Mouse (Mus musculus) intestine, postnatal 0 days (tissue): ENCODE results near the gene Racgap1. TPM values are rescaled to one million over a fixed set of nuclear protein-coding genes. Genes with fewer than 3 reads are reported as not detected.

ENCODE experiments used
- ATAC-seq: fragments of 200-750 bp; cut with Nextera tagmentation; 2 replicates; pipeline ENCODE4 v1.8.0; 2017; ENCODE audit warnings: mild to moderate bottlenecking, moderate TSS enrichment, moderate library complexity
- H3K27ac ChIP-seq: fragments of 300-500 bp; sonication (generic); 2 replicates; pipeline ENCODE4 v1.5.1; 2014; ENCODE audit warnings: mild to moderate bottlenecking, low read depth, low read length, moderate library complexity
- H3K27me3 ChIP-seq: fragments of 300-500 bp; sonication (generic); replicated peaks from 2 replicates; pipeline ENCODE4 v1.6.1; 2014; ENCODE audit warnings: low read length, mixed read lengths; ENCODE audit not compliant: control insufficient read depth, insufficient read depth
- H3K36me3 ChIP-seq: fragments of 300-500 bp; sonication (generic); 2 replicates; pipeline ENCODE4 v1.6.1; 2014; ENCODE audit warnings: mild to moderate bottlenecking, moderate library complexity; ENCODE audit not compliant: control insufficient read depth, insufficient read depth
- H3K4me1 ChIP-seq: fragments of 300-500 bp; sonication (generic); replicated peaks from 2 replicates; pipeline ENCODE4 v1.6.1; 2014; ENCODE audit warnings: antibody characterized with exemption, low read length, mixed read lengths; ENCODE audit not compliant: control insufficient read depth, insufficient read depth
- H3K4me2 ChIP-seq: fragments of 300-500 bp; sonication (generic); replicated peaks from 2 replicates; pipeline ENCODE4 v1.6.1; 2014; ENCODE audit warnings: low read depth, mild to moderate bottlenecking, moderate library complexity
- H3K4me3 ChIP-seq: fragments of 300-500 bp; sonication (generic); 2 replicates; pipeline ENCODE4 v1.5.1; 2014; ENCODE audit warnings: low read depth, low read length
- H3K9ac ChIP-seq: fragments of 300-500 bp; sonication (generic); 2 replicates; pipeline ENCODE4 v1.6.1; 2014; ENCODE audit warnings: mild to moderate bottlenecking, low read depth, low read length
- H3K9me3 ChIP-seq: fragments of 300-500 bp; sonication (generic); 2 replicates; pipeline ENCODE4 v1.6.1; 2016; ENCODE audit warnings: mixed run types; ENCODE audit not compliant: control insufficient read depth
- CTCF ChIP-seq: sonication (generic); IDR thresholded peaks from 2 replicates; pipeline ENCODE4 v1.5.1; 2016; ENCODE audit warnings: low read depth, mild to moderate bottlenecking, control low read depth, antibody characterized with exemption, moderate library complexity
- WGBS: fragments of 180-500 bp; shearing (Covaris S2); extraction: QIAGEN DNeasy Blood & Tissue Kit; methylation state at CpG from one replicate; pipeline ENCODE4 v1.1.7; 2014; 5-methylcytosine and 5-hydroxymethylcytosine counted together
- polyA plus RNA-seq: library from polyadenylated mRNA; unstranded; fragments of >200 nt; fragmentation: Nextera tagmentation; extraction: Ambion mirVana; gene quantifications from 2 replicates; pipeline ENCODE4 v1.2.1, GENCODE M21; 2015

Gene Racgap1
- polyA plus RNA-seq, 1 experiment from 2014 or later = 25.7 TPM

DNA sequence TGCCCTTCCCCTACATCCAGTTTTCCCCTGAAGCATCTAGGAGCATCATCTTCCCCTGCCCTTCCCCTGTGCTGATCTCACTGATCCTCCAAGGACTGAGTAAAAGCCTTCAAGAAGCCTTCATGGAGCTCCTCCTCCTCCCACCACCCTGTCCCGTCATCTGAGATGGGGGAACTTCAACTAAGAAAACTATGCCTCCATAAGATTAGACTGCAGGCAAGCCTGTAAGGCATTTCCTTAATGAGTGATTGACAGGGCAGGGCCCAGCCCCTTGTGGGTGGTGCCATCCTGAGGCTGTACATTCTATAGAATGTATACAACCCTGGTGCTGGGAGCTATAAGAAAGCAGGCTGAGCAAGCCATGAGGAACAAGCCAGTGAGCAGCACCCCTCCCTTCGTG lies 7.0 kb upstream of the Racgap1 start:
- no peak for ATAC-seq
- H3K36me3 ChIP-seq = no peaks in the 10 kb centered on the region
- H3K27ac ChIP-seq = no peak overlapping the region
- H3K4me2 ChIP-seq = no peak overlapping the region
- H3K27me3 ChIP-seq = peaks cover 4% of the 10 kb centered on the region; the same call in 1 of the 2 replicates
- no peaks in the 10 kb centered on the region for H3K9me3 ChIP-seq
- no peaks in the 10 kb centered on the region for H3K4me1 ChIP-seq
- H3K9ac ChIP-seq = no peak overlapping the region
- no peak for TF ChIP-seq CTCF
- WGBS = 63% methylated on average over 2 of the region's 2 CpGs
- no peak overlapping the region for H3K4me3 ChIP-seq

DNA sequence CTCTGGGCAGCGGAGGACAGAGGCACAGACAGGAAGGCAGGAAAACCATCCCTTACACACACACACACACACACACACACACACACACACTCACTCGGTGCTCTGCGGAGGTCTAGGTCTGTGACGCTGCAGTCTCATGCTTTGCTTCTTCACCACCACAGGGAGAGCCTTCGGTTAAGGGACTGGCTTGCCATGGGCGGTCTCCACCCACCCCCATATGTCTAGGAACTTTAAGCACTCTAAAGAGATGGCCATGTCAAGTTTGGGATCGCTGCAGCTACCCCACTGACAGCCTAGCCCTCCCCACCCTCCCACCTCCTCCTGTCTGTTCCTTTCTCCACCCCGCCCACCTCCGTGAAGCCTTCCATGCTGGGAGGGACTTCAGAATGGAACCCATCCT lies 4.5 kb upstream of the Racgap1 start:
- 45% methylated on average over 9 of the region's 9 CpGs for WGBS
- H3K4me1 ChIP-seq = no peaks in the 10 kb centered on the region
- ATAC-seq = no peak
- no peaks in the 10 kb centered on the region for H3K9me3 ChIP-seq
- no peak for TF ChIP-seq CTCF
- no peak overlapping the region for H3K27ac ChIP-seq
- no peaks in the 10 kb centered on the region for H3K27me3 ChIP-seq
- no peak overlapping the region for H3K4me3 ChIP-seq
- no peak overlapping the region for H3K9ac ChIP-seq
- H3K4me2 ChIP-seq = no peak overlapping the region
- H3K36me3 ChIP-seq = no peaks in the 10 kb centered on the region

DNA sequence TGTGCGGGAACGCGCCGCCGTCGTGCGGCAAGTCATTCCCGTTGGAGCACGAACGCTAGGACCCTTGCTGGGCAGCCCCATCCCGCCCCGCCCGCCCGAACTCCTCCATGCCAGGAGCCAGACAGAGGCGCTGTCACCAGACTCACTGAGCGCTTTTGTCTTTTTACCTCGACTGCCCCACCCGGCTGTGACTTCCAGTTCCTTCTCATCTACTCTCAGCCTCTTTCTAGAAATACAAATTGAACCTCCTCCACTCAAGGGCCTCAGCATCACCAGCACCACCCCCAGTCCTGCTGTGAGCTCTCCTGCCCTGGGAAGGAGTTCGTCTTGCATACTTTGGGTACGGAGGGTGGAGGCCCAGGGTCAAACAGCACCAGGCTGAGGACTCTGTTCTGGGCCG lies 2.4 kb upstream of the Racgap1 start:
- Histone ChIP-seq H3K9me3 (no peaks in the 10 kb centered on the region), H3K36me3 (no peaks in the 10 kb centered on the region), H3K27ac (no peak overlapping the region), H3K4me2 (peak overlapping the region; percentile 51), H3K4me3 (0 out of 2 replicates have a peak overlapping the region, but pooled peaks have one; percentile 7), H3K4me1 (no peaks in the 10 kb centered on the region), H3K27me3 (no peaks in the 10 kb centered on the region), H3K9ac (no peak overlapping the region)
- no peak for TF ChIP-seq CTCF
- 13% methylated on average over 20 of the region's 21 CpGs for WGBS
- no peak for ATAC-seq

DNA sequence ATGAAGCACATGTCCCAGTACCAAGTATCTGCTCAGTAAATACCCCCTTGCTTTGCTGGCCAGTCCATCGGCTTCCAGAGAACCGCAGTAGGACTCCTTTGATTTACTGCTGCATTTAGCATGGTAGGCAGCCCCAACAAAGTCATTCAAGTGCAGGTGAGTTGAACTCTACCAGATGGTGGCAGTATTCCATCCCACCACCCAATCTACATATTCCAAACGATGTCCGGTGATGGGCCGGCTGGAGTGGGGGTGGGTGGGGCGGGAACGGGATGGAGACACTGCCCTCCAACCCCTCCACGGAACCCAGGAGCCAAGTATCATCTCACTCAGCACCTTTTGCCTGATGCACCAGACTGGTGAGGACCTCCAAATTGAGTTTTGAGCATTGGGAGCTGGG lies 1.8 kb upstream of the Racgap1 start:
- 17% methylated on average over 8 of the region's 8 CpGs for WGBS
- Histone ChIP-seq H3K4me3 (0 out of 2 replicates have a peak overlapping the region, but pooled peaks have one; percentile 7), H3K27me3 (no peaks in the 10 kb centered on the region), H3K27ac (no peak overlapping the region), H3K9ac (no peak overlapping the region), H3K4me2 (peak overlapping the region; percentile 51), H3K9me3 (no peaks in the 10 kb centered on the region), H3K4me1 (no peaks in the 10 kb centered on the region), H3K36me3 (no peaks in the 10 kb centered on the region)
- peak; percentile 61 for TF ChIP-seq CTCF
- no peak for ATAC-seq

DNA sequence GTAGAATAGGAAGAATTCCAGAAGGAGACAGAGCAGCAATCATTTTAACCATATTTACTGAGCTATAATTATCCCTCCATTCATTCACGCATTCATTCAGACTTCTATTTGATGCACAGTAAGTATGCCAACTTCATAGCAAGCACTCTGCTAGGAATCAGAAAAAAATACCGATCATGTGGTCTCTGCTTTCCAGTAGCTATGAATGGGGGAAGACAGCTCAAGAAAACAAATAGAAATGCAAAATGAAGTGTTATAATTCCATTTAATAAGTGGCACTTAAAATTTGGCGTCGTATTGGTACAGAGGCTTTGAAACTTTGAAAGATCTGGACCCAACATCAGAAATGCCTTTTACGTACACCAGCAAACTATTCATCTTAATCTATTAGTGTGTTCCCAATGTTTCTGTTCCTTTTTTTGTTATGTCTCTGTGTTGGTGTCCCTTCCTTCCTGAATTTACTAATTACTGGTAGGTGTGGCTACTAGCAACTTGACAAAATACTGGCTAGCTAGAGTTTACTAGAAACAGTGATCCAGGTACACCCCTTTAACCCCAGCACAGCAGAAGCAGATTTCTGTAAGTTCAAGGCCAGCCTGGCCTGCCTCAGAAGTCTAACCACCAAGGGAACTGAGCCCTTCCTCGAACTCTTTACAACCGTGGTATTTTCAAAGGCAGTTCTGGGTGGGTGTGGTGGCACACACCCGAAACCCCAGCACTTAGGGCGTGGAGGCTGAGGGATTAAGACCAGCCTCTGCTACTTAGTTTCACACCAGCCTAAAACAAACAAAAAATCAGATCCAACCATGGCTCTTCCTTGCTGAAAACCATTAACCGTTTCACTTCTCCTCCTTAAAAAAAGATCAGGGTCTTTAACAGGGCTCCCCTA lies 772 bp upstream of the Racgap1 start:
- Histone ChIP-seq H3K4me1 (no peaks in the 10 kb centered on the region), H3K4me3 (peak overlapping the region; percentile 71), H3K9me3 (no peaks in the 10 kb centered on the region), H3K9ac (no peak overlapping the region), H3K36me3 (no peaks in the 10 kb centered on the region), H3K4me2 (peak overlapping the region; percentile 95), H3K27me3 (no peaks in the 10 kb centered on the region), H3K27ac (no peak overlapping the region)
- ATAC-seq = no peak
- TF ChIP-seq CTCF = no peak
- WGBS = 51% methylated on average over 10 of the region's 10 CpGs

DNA sequence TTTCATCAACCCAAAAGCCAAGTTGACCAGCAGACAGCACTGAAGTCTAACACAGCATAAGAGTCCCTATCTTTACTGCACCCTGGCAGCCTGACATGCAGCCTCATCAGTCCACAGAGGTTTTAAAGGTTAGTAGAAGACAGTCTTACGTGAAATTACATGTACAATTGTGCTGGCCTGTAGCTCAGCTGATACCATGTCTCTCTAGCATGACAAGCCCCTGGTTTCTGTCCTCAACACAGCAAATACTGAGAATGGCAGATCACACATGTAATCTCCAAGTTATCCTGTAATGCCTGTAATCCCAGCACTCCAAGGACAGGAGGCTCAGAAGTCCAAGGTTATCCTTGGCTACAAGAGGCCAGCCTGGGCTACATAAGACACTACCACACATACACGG lies 1.2 kb downstream of the Racgap1 start:
- ATAC-seq = no peak
- H3K27ac ChIP-seq = no peak overlapping the region
- H3K4me3 ChIP-seq = peak overlapping the region; percentile 71
- no peaks in the 10 kb centered on the region for H3K27me3 ChIP-seq
- 0 out of 2 replicates have a peak, but pooled peaks cover 3% of the 10 kb centered on the region for H3K4me1 ChIP-seq
- H3K9ac ChIP-seq = no peak overlapping the region
- no peak for TF ChIP-seq CTCF
- H3K4me2 ChIP-seq = peak overlapping the region; percentile 95
- no peaks in the 10 kb centered on the region for H3K9me3 ChIP-seq
- 15% methylated on average over 2 of the region's 2 CpGs for WGBS
- no peaks in the 10 kb centered on the region for H3K36me3 ChIP-seq
